Mouse (Mus musculus) MEL (cell line): ENCODE measurements around the gene Tex44. TPM values are rescaled to one million over a fixed set of nuclear protein-coding genes. Genes with fewer than 3 reads are reported as not detected.

Experiments
- DNase-seq: peaks from one replicate; pipeline ENCODE4 v3.0.0; 2011; ENCODE audit warnings: low read depth, low spot score
- H3K27ac ChIP-seq: 2 replicates; pipeline ENCODE4 v1.5.1; 2012; ENCODE audit warnings: low read depth, mild to moderate bottlenecking, control low read depth, low read length, moderate library complexity; ENCODE audit not compliant: control insufficient read depth
- H3K27me3 ChIP-seq, 2 experiments: fragments of 150-350 bp in 1 of 2; sonication (generic) in 1 of 2; 2 replicates each; pipeline ENCODE4 v1.6.1; 2012; ENCODE audit warnings: low read length in 2 of 2, mild to moderate bottlenecking in 2 of 2, improper control_type of control experiment in 1 of 2, moderate library complexity in 1 of 2; ENCODE audit not compliant: insufficient read depth in 2 of 2, control insufficient read depth in 1 of 2
- H3K36me3 ChIP-seq, 2 experiments: 2 replicates each; pipeline ENCODE4 v1.6.1; 2012 to 2014; ENCODE audit warnings: low read length in 2 of 2, improper control_type of control experiment in 1 of 2, inconsistent platforms in 1 of 2, mild to moderate bottlenecking in 1 of 2; ENCODE audit not compliant: insufficient read depth in 2 of 2, control insufficient read depth in 1 of 2
- H3K4me1 ChIP-seq, 2 experiments: fragments of 150-350 bp in 1 of 2; sonication (generic) in 1 of 2; 2 replicates each; pipeline ENCODE4 v1.6.1; 2012; ENCODE audit warnings: low read length in 2 of 2, improper control_type of control experiment in 1 of 2, mild to moderate bottlenecking in 1 of 2; ENCODE audit not compliant: insufficient read depth in 2 of 2, control insufficient read depth in 1 of 2
- H3K4me3 ChIP-seq, 2 experiments: fragments of 150-350 bp in 1 of 2; sonication (generic) in 1 of 2; 2 replicates each; pipeline ENCODE4 v1.5.1; 2012; ENCODE audit warnings: low read depth in 2 of 2, low read length in 2 of 2, mild to moderate bottlenecking in 2 of 2, moderate library complexity in 2 of 2, control low read depth in 1 of 2, improper control_type of control experiment in 1 of 2; ENCODE audit not compliant: control insufficient read depth in 1 of 2, insufficient read depth in 1 of 2
- H3K79me2 ChIP-seq: 2 replicates; pipeline ENCODE4 v1.6.1; 2012; ENCODE audit warnings: mild to moderate bottlenecking, low read length, moderate library complexity; ENCODE audit not compliant: control insufficient read depth, poor library complexity, insufficient read depth
- H3K9ac ChIP-seq: 2 replicates; pipeline ENCODE4 v1.6.1; 2012; ENCODE audit warnings: low read depth, mild to moderate bottlenecking, control low read depth, low read length, moderate library complexity; ENCODE audit not compliant: control insufficient read depth, poor library complexity, severe bottlenecking
- H3K9me3 ChIP-seq: fragments of 150-350 bp; sonication (generic); replicated peaks from 2 replicates; pipeline ENCODE4 v1.6.1; 2012; ENCODE audit warnings: mild to moderate bottlenecking, low read length, improper control_type of control experiment, moderate library complexity; ENCODE audit not compliant: insufficient read depth
- CHD1 ChIP-seq: IDR thresholded peaks from 2 replicates; pipeline ENCODE4 v1.6.1; 2012; ENCODE audit warnings: low read depth, mild to moderate bottlenecking, inconsistent platforms, low read length, improper control_type of control experiment
- CTCF ChIP-seq, 3 experiments: IDR thresholded peaks in 2 of 3; conservative IDR thresholded peaks in 1 of 3; 2 replicates each; pipeline ENCODE4 v1.5.1; 2011 to 2012; ENCODE audit warnings: low read length in 3 of 3, low read depth in 2 of 3, mild to moderate bottlenecking in 2 of 3, improper control_type of control experiment in 1 of 3, inconsistent platforms in 1 of 3, mixed read lengths in 1 of 3, moderate library complexity in 1 of 3; ENCODE audit not compliant: control insufficient read depth in 1 of 3, insufficient read depth in 1 of 3, poor library complexity in 1 of 3, severe bottlenecking in 1 of 3
- E2F4 ChIP-seq: IDR thresholded peaks from 2 replicates; pipeline ENCODE4 v1.6.1; 2011; ENCODE audit warnings: low read depth, low read length, improper control_type of control experiment, borderline replicate concordance
- ELF1 ChIP-seq: IDR thresholded peaks from 2 replicates; pipeline ENCODE4 v1.6.1; 2014; ENCODE audit warnings: low read depth, mild to moderate bottlenecking, inconsistent platforms, low read length, improper control_type of control experiment, moderate library complexity
- ETS1 ChIP-seq: IDR thresholded peaks from 2 replicates; pipeline ENCODE4 v1.6.1; 2012; ENCODE audit warnings: low read depth, mild to moderate bottlenecking, inconsistent platforms, low read length, improper control_type of control experiment, moderate library complexity
- MAX ChIP-seq: IDR thresholded peaks from 2 replicates; pipeline ENCODE4 v1.6.1; 2011; ENCODE audit warnings: low read length, improper control_type of control experiment
- MXI1 ChIP-seq: IDR thresholded peaks from 2 replicates; pipeline ENCODE4 v1.6.1; 2011; ENCODE audit warnings: mild to moderate bottlenecking, low read depth, low read length, improper control_type of control experiment
- POLR2AphosphoS2 ChIP-seq: IDR thresholded peaks from 2 replicates; pipeline ENCODE4 v1.6.1; 2011; ENCODE audit warnings: low read length, improper control_type of control experiment
- SIN3A ChIP-seq: IDR thresholded peaks from 2 replicates; pipeline ENCODE4 v1.6.1; 2012; ENCODE audit warnings: low read length, improper control_type of control experiment, inconsistent platforms
- TBP ChIP-seq: IDR thresholded peaks from 2 replicates; pipeline ENCODE4 v1.8.0; 2011; ENCODE audit warnings: low read depth, low read length, improper control_type of control experiment
- TCF12 ChIP-seq: IDR thresholded peaks from 2 replicates; pipeline ENCODE4 v1.6.1; 2014; ENCODE audit warnings: low read depth, mild to moderate bottlenecking, inconsistent platforms, low read length, improper control_type of control experiment, moderate library complexity
- polyA plus RNA-seq, 2 experiments: library from polyadenylated mRNA; stranded (reverse) in 1 of 2; unstranded in 1 of 2; fragments of >175 nt in 1 of 2; fragments of >200 nt in 1 of 2; gene quantifications; 2 replicates each; pipeline versions ENCODE4 v1.2.1 to v1.2.4; 2012; ENCODE audit warnings: low replicate concordance in 2 of 2, low read depth in 1 of 2; ENCODE audit not compliant: insufficient read length in 2 of 2, insufficient read depth in 1 of 2, missing spikeins in 1 of 2
- total RNA-seq: library from RNA; depleted of rRNA; stranded (reverse); fragments of 300-350 nt; gene quantifications from 2 replicates; pipeline ENCODE4 v1.2.3, GENCODE M21; 2012

Tex44 gene
- total and polyA plus RNA-seq, 3 experiments = not detected

DNA sequence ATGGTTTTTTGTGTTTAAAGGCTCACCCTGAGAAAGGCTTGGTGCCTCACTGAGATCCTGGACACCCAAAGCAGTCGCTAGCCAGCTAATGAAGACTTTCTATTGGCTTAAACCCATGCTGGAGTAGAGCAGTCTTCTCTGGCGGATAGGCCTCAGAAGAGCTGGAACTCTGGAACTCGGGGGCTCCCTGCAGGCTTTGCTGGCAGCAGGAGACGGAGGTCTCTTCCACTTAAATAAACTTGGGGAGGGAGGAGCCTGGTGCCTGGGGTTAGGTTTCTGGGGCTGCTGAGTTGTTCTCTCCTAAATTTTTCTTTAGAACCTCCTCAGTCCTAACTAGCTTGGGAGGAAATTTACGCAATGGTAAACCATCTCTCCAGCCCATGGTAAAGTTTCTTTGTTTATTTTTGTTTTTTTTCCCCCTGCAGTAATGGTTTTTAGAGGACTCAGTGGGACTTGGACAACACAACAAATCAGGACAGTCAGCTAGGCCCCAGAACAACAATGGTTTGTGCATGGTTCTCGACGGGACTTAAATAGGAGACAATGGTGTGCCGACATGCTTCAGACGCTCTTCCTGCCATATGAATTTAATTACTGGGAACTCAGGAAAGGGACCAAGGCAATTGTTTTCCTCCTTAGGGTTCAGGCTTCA, 38.2 kb downstream of the Tex44 start:
- Histone ChIP-seq H3K36me3 (no peaks in the 10 kb centered on the region), H3K27ac (no peak overlapping the region), H3K4me1 (no peaks in the 10 kb centered on the region), H3K9ac (no peak overlapping the region), H3K79me2 (no peaks in the 10 kb centered on the region), H3K9me3 (no peaks in the 10 kb centered on the region), H3K4me3 (no peak overlapping the region), H3K27me3 (no peaks in the 10 kb centered on the region)
- DNase-seq = no peak
- TF ChIP-seq TCF12 (no peak), E2F4 (no peak), CTCF (IDR thresholded peaks at IDR 0.05 in 2 of 3, conservative IDR thresholded peaks at IDR 0.05 in 1 of 3; ENCODE audit: control insufficient read depth in 1 of 3, insufficient read depth in 1 of 3, low read depth in 2 of 3, low read length in 3 of 3, poor library complexity in 1 of 3, severe bottlenecking in 1 of 3) (no peak), MAX (no peak)

GRCm38 (mm10) chr1:86464875-86465224, 38.7 kb downstream of the Tex44 start:
- Histone ChIP-seq H3K79me2 (no peaks in the 10 kb centered on the region), H3K9ac (no peak overlapping the region), H3K27ac (no peak overlapping the region), H3K4me1 (no peaks in the 10 kb centered on the region), H3K27me3 (no peaks in the 10 kb centered on the region), H3K4me3 (no peak overlapping the region), H3K36me3 (no peaks in the 10 kb centered on the region), H3K9me3 (no peaks in the 10 kb centered on the region)
- no peak for TF ChIP-seq CTCF (IDR thresholded peaks at IDR 0.05 in 2 of 3, conservative IDR thresholded peaks at IDR 0.05 in 1 of 3; ENCODE audit: control insufficient read depth in 1 of 3, insufficient read depth in 1 of 3, low read depth in 2 of 3, low read length in 3 of 3, poor library complexity in 1 of 3, severe bottlenecking in 1 of 3)
- no peak for TF ChIP-seq CHD1
- TF ChIP-seq TBP = no peak
- no peak for TF ChIP-seq E2F4
- no peak for TF ChIP-seq SIN3A
- TF ChIP-seq MXI1 = no peak
- no peak for TF ChIP-seq ETS1
- no peak for TF ChIP-seq POLR2AphosphoS2
- no peak for DNase-seq

DNA sequence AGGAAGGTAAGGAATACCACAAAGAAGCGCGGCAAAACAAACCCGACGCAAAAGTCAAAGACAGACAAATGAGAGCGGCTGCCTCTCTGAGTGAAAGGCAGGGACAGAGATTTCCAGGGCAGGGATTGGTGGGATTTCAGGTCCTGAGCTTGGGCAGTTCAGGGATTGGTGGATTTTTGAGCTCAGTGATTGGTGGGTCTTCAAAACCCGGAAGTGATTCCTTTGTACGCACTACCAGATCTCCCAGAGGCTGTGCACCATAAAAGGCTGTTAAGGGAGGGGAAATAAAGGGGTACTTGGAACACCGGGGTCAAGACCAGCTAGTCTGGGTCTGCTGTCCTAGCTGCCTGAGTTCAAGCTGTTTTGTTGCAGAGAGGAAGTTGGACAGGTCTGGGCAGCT, 41.3 kb downstream of the Tex44 start:
- Histone ChIP-seq H3K4me3 (no peak overlapping the region), H3K79me2 (peaks cover 4% of the 10 kb centered on the region; the same call in 1 of the 2 replicates), H3K4me1 (peaks cover 1 to 7% of the 10 kb centered on the region in 2 experiments), H3K9me3 (no peaks in the 10 kb centered on the region), H3K27me3 (no peaks in the 10 kb centered on the region), H3K36me3 (no peaks in the 10 kb centered on the region; a peak in 1 of 4 replicates), H3K9ac (no peak overlapping the region), H3K27ac (no peak overlapping the region)
- peak; percentile 76 for TF ChIP-seq ELF1
- no peak for TF ChIP-seq SIN3A
- DNase-seq = peak; percentile 47
